Mouse (Mus musculus) liver, embryonic 12.5 days (tissue): ENCODE results near the gene Cacng4. TPM values are rescaled to one million over a fixed set of nuclear protein-coding genes. Genes with fewer than 3 reads are reported as not detected.
A peak's percentile ranks its signal among the peaks of the same experiment; 100 is the strongest.

Source experiments
- ATAC-seq: fragments of 200-750 bp; cut with Nextera tagmentation; 2 replicates; pipeline ENCODE4 v1.8.0; 2017; ENCODE audit warnings: moderate number of reproducible peaks, mild to moderate bottlenecking, moderate library complexity
- H3K27ac ChIP-seq: fragments of 300-500 bp; sonication (generic); 2 replicates; pipeline ENCODE4 v1.5.1; 2016; ENCODE audit warnings: mild to moderate bottlenecking
- H3K27me3 ChIP-seq: fragments of 300-500 bp; sonication (generic); replicated peaks from 2 replicates; pipeline ENCODE4 v1.6.1; 2016; ENCODE audit warnings: mild to moderate bottlenecking, moderate library complexity
- H3K36me3 ChIP-seq: fragments of 300-500 bp; sonication (generic); 2 replicates; pipeline ENCODE4 v1.6.1; 2016; ENCODE audit warnings: mild to moderate bottlenecking, moderate library complexity
- H3K4me1 ChIP-seq: fragments of 300-500 bp; sonication (generic); 2 replicates; pipeline ENCODE4 v1.6.1; 2016
- H3K4me2 ChIP-seq: fragments of 300-500 bp; sonication (generic); 2 replicates; pipeline ENCODE4 v1.6.1; 2016; ENCODE audit warnings: mild to moderate bottlenecking, moderate library complexity
- H3K4me3 ChIP-seq: fragments of 300-500 bp; sonication (generic); 2 replicates; pipeline ENCODE4 v1.5.1; 2016; ENCODE audit warnings: mild to moderate bottlenecking, moderate library complexity
- H3K9ac ChIP-seq: fragments of 300-500 bp; sonication (generic); 2 replicates; pipeline ENCODE4 v1.6.1; 2016; ENCODE audit warnings: mild to moderate bottlenecking, moderate library complexity
- H3K9me3 ChIP-seq: fragments of 300-500 bp; sonication (generic); replicated peaks from 2 replicates; pipeline ENCODE4 v1.6.1; 2016; ENCODE audit warnings: mild to moderate bottlenecking, moderate library complexity
- WGBS: fragments of 180-500 bp; shearing (Covaris S2); methylation state at CpG from one replicate; pipeline ENCODE4 v1.1.7; 2016; ENCODE audit not compliant: insufficient replicate concordance; 5-methylcytosine and 5-hydroxymethylcytosine counted together
- polyA plus RNA-seq: library from polyadenylated mRNA; unstranded; fragments of >200 nt; fragmentation: Nextera tagmentation; extraction: Ambion mirVana; gene quantifications from 2 replicates; pipeline ENCODE4 v1.2.1, GENCODE M21; 2016

Gene Cacng4
- polyA plus RNA-seq, 1 experiment from 2014 or later = 0.61 TPM

- H3K4me3 ChIP-seq = peak overlapping the region; percentile 48
- 3% methylated on average over 61 of the region's 64 CpGs for WGBS
- H3K27me3 ChIP-seq = peaks cover 95% of the 10 kb centered on the region
- H3K36me3 ChIP-seq = no peaks in the 10 kb centered on the region
- no peak overlapping the region for H3K9ac ChIP-seq
- H3K4me2 ChIP-seq = peak overlapping the region; percentile 59
- H3K27ac ChIP-seq = no peak overlapping the region
- no peaks in the 10 kb centered on the region for H3K9me3 ChIP-seq
- no peak; the same call in 1 of the 2 replicates for ATAC-seq
- peaks cover 5% of the 10 kb centered on the region; the same call in 1 of the 2 replicates for H3K4me1 ChIP-seq
Measured at GRCm38 (mm10) chr11:107793200-107794102, 906 bp downstream of the Cacng4 start.

- 38% methylated on average over 9 of the region's 9 CpGs for WGBS
- ATAC-seq = no peak
- no peaks in the 10 kb centered on the region for H3K36me3 ChIP-seq
- no peak overlapping the region for H3K27ac ChIP-seq
- peaks cover 5% of the 10 kb centered on the region; the same call in 1 of the 2 replicates for H3K4me1 ChIP-seq
- H3K4me3 ChIP-seq = no peak overlapping the region
- no peak overlapping the region for H3K4me2 ChIP-seq
- H3K9me3 ChIP-seq = no peaks in the 10 kb centered on the region
- no peak overlapping the region for H3K9ac ChIP-seq
- peaks cover 82% of the 10 kb centered on the region for H3K27me3 ChIP-seq
Measured at GRCm38 (mm10) chr11:107792136-107792535, 2.2 kb downstream of the Cacng4 start.

GRCm38 (mm10) chr11:107785761-107786160 lies 8.6 kb downstream of the Cacng4 start:
- no peak overlapping the region for H3K4me3 ChIP-seq
- WGBS = 54% methylated on average over 3 of the region's 3 CpGs
- no peaks in the 10 kb centered on the region for H3K36me3 ChIP-seq
- H3K4me1 ChIP-seq = no peaks in the 10 kb centered on the region
- H3K27me3 ChIP-seq = peaks cover 18% of the 10 kb centered on the region
- H3K9ac ChIP-seq = no peak overlapping the region
- no peak for ATAC-seq
- no peak overlapping the region for H3K4me2 ChIP-seq
- H3K9me3 ChIP-seq = no peaks in the 10 kb centered on the region; the same call in 1 of the 2 replicates
- H3K27ac ChIP-seq = no peak overlapping the region

GRCm38 (mm10) chr11:107785288-107785687 lies 9.1 kb downstream of the Cacng4 start:
- 85% methylated on average over 1 of the region's 1 CpGs for WGBS
- H3K9ac ChIP-seq = no peak overlapping the region
- peaks cover 14% of the 10 kb centered on the region for H3K27me3 ChIP-seq
- no peaks in the 10 kb centered on the region; the same call in 1 of the 2 replicates for H3K9me3 ChIP-seq
- H3K4me2 ChIP-seq = no peak overlapping the region
- no peak overlapping the region for H3K27ac ChIP-seq
- no peaks in the 10 kb centered on the region for H3K36me3 ChIP-seq
- no peak overlapping the region for H3K4me3 ChIP-seq
- no peak for ATAC-seq
- H3K4me1 ChIP-seq = no peaks in the 10 kb centered on the region

GRCm38 (mm10) chr11:107783861-107784754 lies 10.2 kb downstream of the Cacng4 start:
- WGBS = 74% methylated on average over 8 of the region's 8 CpGs
- ATAC-seq = no peak

GRCm38 (mm10) chr11:107782591-107782990 lies 11.8 kb downstream of the Cacng4 start:
- Histone ChIP-seq H3K36me3 (no peaks in the 10 kb centered on the region), H3K9me3 (no peaks in the 10 kb centered on the region; the same call in 1 of the 2 replicates), H3K27ac (no peak overlapping the region), H3K4me1 (no peaks in the 10 kb centered on the region), H3K4me3 (no peak overlapping the region), H3K4me2 (no peak overlapping the region), H3K9ac (no peak overlapping the region), H3K27me3 (no peaks in the 10 kb centered on the region; the same call in none of the 2 replicates)
- 40% methylated on average over 5 of the region's 5 CpGs for WGBS
- ATAC-seq = no peak

More at GRCm38 (mm10) chr11:107783861-107784754, 10.2 kb downstream of the Cacng4 start:
- Histone ChIP-seq H3K9ac (no peak overlapping the region), H3K27me3 (peaks cover 3% of the 10 kb centered on the region), H3K27ac (no peak overlapping the region), H3K36me3 (no peaks in the 10 kb centered on the region), H3K9me3 (no peaks in the 10 kb centered on the region; the same call in 1 of the 2 replicates), H3K4me3 (no peak overlapping the region), H3K4me2 (no peak overlapping the region), H3K4me1 (no peaks in the 10 kb centered on the region)

GRCm38 (mm10) chr11:107778859-107779258 lies 15.5 kb downstream of the Cacng4 start:
- Histone ChIP-seq H3K4me3 (no peak overlapping the region), H3K4me1 (no peaks in the 10 kb centered on the region), H3K36me3 (no peaks in the 10 kb centered on the region), H3K27me3 (no peaks in the 10 kb centered on the region; the same call in none of the 2 replicates), H3K27ac (no peak overlapping the region), H3K9ac (no peak overlapping the region), H3K9me3 (no peaks in the 10 kb centered on the region), H3K4me2 (no peak overlapping the region)
- 78% methylated on average over 9 of the region's 9 CpGs for WGBS
- ATAC-seq = no peak

GRCm38 (mm10) chr11:107777487-107777886 lies 16.9 kb downstream of the Cacng4 start:
- H3K4me2 ChIP-seq = no peak overlapping the region
- H3K36me3 ChIP-seq = no peaks in the 10 kb centered on the region
- no peak overlapping the region for H3K9ac ChIP-seq
- ATAC-seq = no peak
- no peaks in the 10 kb centered on the region for H3K9me3 ChIP-seq
- no peak overlapping the region for H3K4me3 ChIP-seq
- 75% methylated on average over 12 of the region's 12 CpGs for WGBS
- no peaks in the 10 kb centered on the region; the same call in none of the 2 replicates for H3K27me3 ChIP-seq
- H3K27ac ChIP-seq = no peak overlapping the region
- no peaks in the 10 kb centered on the region for H3K4me1 ChIP-seq

GRCm38 (mm10) chr11:107773312-107773711 lies 21.0 kb downstream of the Cacng4 start:
- H3K4me1 ChIP-seq = no peaks in the 10 kb centered on the region
- H3K9me3 ChIP-seq = no peaks in the 10 kb centered on the region
- no peak overlapping the region for H3K4me3 ChIP-seq
- 44% methylated on average over 8 of the region's 8 CpGs for WGBS
- no peak overlapping the region for H3K9ac ChIP-seq
- H3K27me3 ChIP-seq = no peaks in the 10 kb centered on the region
- ATAC-seq = no peak
- H3K36me3 ChIP-seq = no peaks in the 10 kb centered on the region
- H3K27ac ChIP-seq = no peak overlapping the region
- H3K4me2 ChIP-seq = no peak overlapping the region

GRCm38 (mm10) chr11:107772002-107772401 lies 22.4 kb downstream of the Cacng4 start:
- Histone ChIP-seq H3K27ac (no peak overlapping the region), H3K9ac (no peak overlapping the region), H3K36me3 (no peaks in the 10 kb centered on the region), H3K4me2 (no peak overlapping the region), H3K9me3 (no peaks in the 10 kb centered on the region), H3K27me3 (no peaks in the 10 kb centered on the region; the same call in 1 of the 2 replicates), H3K4me3 (no peak overlapping the region), H3K4me1 (no peaks in the 10 kb centered on the region)
- no peak for ATAC-seq
- 68% methylated on average over 6 of the region's 6 CpGs for WGBS

- 73% methylated on average over 8 of the region's 8 CpGs for WGBS
- Histone ChIP-seq H3K9ac (no peak overlapping the region), H3K27ac (no peak overlapping the region), H3K9me3 (no peaks in the 10 kb centered on the region), H3K4me1 (no peaks in the 10 kb centered on the region), H3K36me3 (no peaks in the 10 kb centered on the region), H3K27me3 (no peaks in the 10 kb centered on the region; the same call in 1 of the 2 replicates), H3K4me2 (no peak overlapping the region), H3K4me3 (no peak overlapping the region)
- ATAC-seq = peak; percentile 24; the same call in 1 of the 2 replicates
Measured at GRCm38 (mm10) chr11:107768361-107768760, 26.0 kb downstream of the Cacng4 start.
